8 mouse cellular contexts compared by ENCODE assay signal in genomic region chr4:57275116-57275743, GRCm38 (mm10). TPM values are rescaled to one million over a fixed set of nuclear protein-coding genes. Genes with fewer than 3 reads are reported as not detected.
DNase-seq lines count a peak whose midpoint lies in the region; ATAC-seq lines count a peak whose summit lies in the region.

No protein-coding gene starts in this region.

- H3K4me2 ChIP-seq in forebrain, embryonic 15.5 days (replicated peaks), result no peak overlapping the region
- peak overlapping the region; percentile 18; the same call in 1 of the 2 replicates for H3K4me2 ChIP-seq in midbrain, embryonic 15.5 days

- no peaks in the 10 kb centered on the region for H3K36me3 ChIP-seq in forebrain, embryonic 15.5 days
- no peaks in the 10 kb centered on the region for H3K36me3 ChIP-seq in midbrain, embryonic 15.5 days (replicated peaks)

- DNase-seq in layer of hippocampus, adult 18-20 months (ENCODE audit: low spot score in 2 of 2), result peak; percentile 62 to 80
- no peak for DNase-seq in layer of hippocampus, adult 9-10 months (ENCODE audit: low spot score)
- DNase-seq in cerebellum, adult 18-20 months, result peak; percentile 72 to 78
- DNase-seq in left cerebral cortex, postnatal 36 days (ENCODE audit: low spot score in 2 of 2), result peak; percentile 42 to 48
- peak; percentile 48 to 76 for DNase-seq in spleen, postnatal 4 days (ENCODE audit: low spot score in 2 of 2)

- H3K4me3 ChIP-seq in forebrain, embryonic 15.5 days, result no peak overlapping the region
- H3K4me3 ChIP-seq in midbrain, embryonic 15.5 days, result no peak overlapping the region

- WGBS in forebrain, embryonic 15.5 days, result 5% methylated on average over 8 of the region's 8 CpGs
- WGBS in midbrain, embryonic 15.5 days, result 13% methylated on average over 8 of the region's 8 CpGs

- H3K4me1 ChIP-seq in forebrain, embryonic 15.5 days, result peaks cover 5% of the 10 kb centered on the region; the same call in 1 of the 2 replicates
- H3K4me1 ChIP-seq in midbrain, embryonic 15.5 days, result peaks cover 18% of the 10 kb centered on the region

- no peak overlapping the region for H3K27ac ChIP-seq in forebrain, embryonic 15.5 days (replicated peaks)
- H3K27ac ChIP-seq in midbrain, embryonic 15.5 days, result peak overlapping the region; percentile 43; the same call in 1 of the 2 replicates

- intact Hi-C loops in left cerebral cortex, postnatal 36 days (cut with DNase I), result loop anchor here (5.0 kb wide), 2 partner anchors 208 to 258 kb away; no protein-coding TSS in a partner anchor

- peak; percentile 80 for ATAC-seq in forebrain, embryonic 15.5 days (replicated peaks)
- peak; percentile 84 for ATAC-seq in inflammation-experienced regulatory T-cells, adult 6 months
- peak; percentile 90 for ATAC-seq in midbrain, embryonic 15.5 days (replicated peaks)

- no peaks in the 10 kb centered on the region for H3K9me3 ChIP-seq in forebrain, embryonic 15.5 days
- no peaks in the 10 kb centered on the region for H3K9me3 ChIP-seq in midbrain, embryonic 15.5 days

- H3K9ac ChIP-seq in forebrain, embryonic 15.5 days (replicated peaks), result 0 out of 2 replicates have a peak overlapping the region, but pooled peaks have one; percentile 17
- H3K9ac ChIP-seq in midbrain, embryonic 15.5 days, result no peak overlapping the region

- no peaks in the 10 kb centered on the region for H3K27me3 ChIP-seq in forebrain, embryonic 15.5 days
- H3K27me3 ChIP-seq in midbrain, embryonic 15.5 days (replicated peaks), result no peaks in the 10 kb centered on the region

RNA-seq across cellular contexts. Expression of gene Ptpn3, which starts 26.4 kb away (rescaled TPM):
- total RNA-seq in layer of hippocampus, adult 18-20 months (2021), result 10 to 100 TPM; 79.0 to 87.4 TPM
- 1.3 and 1.5 TPM in 2 replicates for polyA plus RNA-seq in forebrain, embryonic 15.5 days (2015; fragmentation: Nextera tagmentation; extraction: Ambion mirVana)
- 1 to 10 TPM in 2 of 3 experiments, under 1 TPM in 1; 0.98 to 3.4 (median 2.8) TPM for polyA plus RNA-seq in inflammation-experienced regulatory T-cells, adult 6 months (2017; shearing (Covaris generic))
- total RNA-seq in left cerebral cortex, postnatal 36 days (2021), result 10 to 100 TPM; 61.6 to 63.8 TPM
- polyA plus RNA-seq in midbrain, embryonic 15.5 days (2015; fragmentation: Nextera tagmentation; extraction: Ambion mirVana), result 2.3 and 2.8 TPM in 2 replicates
